Mouse (Mus musculus): Measurements from ENCODE around the gene Gtf2ird2. TPM values are rescaled to one million over a fixed set of nuclear protein-coding genes. Genes with fewer than 3 reads are reported as not detected.

The Gtf2ird2 gene
- total and polyA plus RNA-seq, 3 experiments, result 4.5 to 10.8 (median 9.7) TPM

GRCm38 (mm10) chr5:134270566-134270965 lies 86.7 kb downstream of the Gtf2ird2 start:
- no peak for ATAC-seq (ENCODE audit: extremely low read depth, insufficient number of reproducible peaks, low FRiP score, poor library complexity, severe bottlenecking)
- H3K36me3 ChIP-seq (replicated peaks), result peaks cover 99% of the 10 kb centered on the region
- no peaks in the 10 kb centered on the region for H3K27me3 ChIP-seq (ENCODE audit: insufficient read depth, low read length)
- no peak overlapping the region for H3K4me3 ChIP-seq (ENCODE audit: low read depth, low read length)
- H3K9me3 ChIP-seq (replicated peaks), result no peaks in the 10 kb centered on the region
- TF ChIP-seq TAL1 (conservative IDR thresholded peaks at IDR 0.05; ENCODE audit: low read depth, low read length) (no peak), CTCF (IDR thresholded peaks at IDR 0.05; ENCODE audit: low read depth, low read length) (no peak)
- DNase-seq (ENCODE audit: low spot score), result no peak
- H3K4me1 ChIP-seq (ENCODE audit: insufficient read depth, low read depth, low read length), result peaks cover 9% of the 10 kb centered on the region

- peaks cover 15% of the 10 kb centered on the region for H3K4me1 ChIP-seq (ENCODE audit: insufficient read depth, low read depth, low read length)
- no peaks in the 10 kb centered on the region for H3K27me3 ChIP-seq (ENCODE audit: insufficient read depth, low read length)
- TF ChIP-seq GATA2 (IDR thresholded peaks at IDR 0.05; ENCODE audit: borderline replicate concordance, low read depth, low read length), result no peak
- no peak for TF ChIP-seq GATA1 (IDR thresholded peaks at IDR 0.05; ENCODE audit: borderline replicate concordance, low read length)
- TF ChIP-seq CTCF (IDR thresholded peaks at IDR 0.05; ENCODE audit: low read depth, low read length), result no peak
- no peak for TF ChIP-seq POLR2AphosphoS5 (IDR thresholded peaks at IDR 0.05; ENCODE audit: insufficient replicate concordance, low read depth, low read length)
- TF ChIP-seq TAL1 (conservative IDR thresholded peaks at IDR 0.05; ENCODE audit: low read depth, low read length), result no peak
- peaks cover 98% of the 10 kb centered on the region for H3K36me3 ChIP-seq (replicated peaks)
- no peak overlapping the region for H3K4me3 ChIP-seq (ENCODE audit: low read depth, low read length)
- H3K9me3 ChIP-seq (replicated peaks), result no peaks in the 10 kb centered on the region
- DNase-seq (ENCODE audit: low spot score) (no peak), ATAC-seq (ENCODE audit: extremely low read depth, insufficient number of reproducible peaks, low FRiP score, poor library complexity, severe bottlenecking) (no peak)
Measured at GRCm38 (mm10) chr5:134271421-134271820, 87.6 kb downstream of the Gtf2ird2 start.

- Histone ChIP-seq H3K27me3 (ENCODE audit: insufficient read depth, low read length) (no peaks in the 10 kb centered on the region), H3K4me1 (ENCODE audit: insufficient read depth, low read depth, low read length) (peaks cover 18% of the 10 kb centered on the region), H3K36me3 (replicated peaks) (peaks cover 98% of the 10 kb centered on the region), H3K4me3 (ENCODE audit: low read depth, low read length) (no peak overlapping the region), H3K9me3 (replicated peaks) (no peaks in the 10 kb centered on the region)
- DNase-seq (ENCODE audit: low spot score), result no peak
- ATAC-seq (ENCODE audit: extremely low read depth, insufficient number of reproducible peaks, low FRiP score, poor library complexity, severe bottlenecking), result no peak
- TF ChIP-seq GATA1 (IDR thresholded peaks at IDR 0.05; ENCODE audit: borderline replicate concordance, low read length) (no peak), TAL1 (conservative IDR thresholded peaks at IDR 0.05; ENCODE audit: low read depth, low read length) (no peak)
Measured at GRCm38 (mm10) chr5:134272761-134273160, 88.9 kb downstream of the Gtf2ird2 start.

GRCm38 (mm10) chr5:134273761-134274160 lies 89.9 kb downstream of the Gtf2ird2 start:
- Histone ChIP-seq H3K9me3 (replicated peaks) (no peaks in the 10 kb centered on the region), H3K4me1 (ENCODE audit: insufficient read depth, low read depth, low read length) (peaks cover 18% of the 10 kb centered on the region), H3K4me3 (ENCODE audit: low read depth, low read length) (no peak overlapping the region), H3K27me3 (ENCODE audit: insufficient read depth, low read length) (no peaks in the 10 kb centered on the region), H3K36me3 (replicated peaks) (peaks cover 98% of the 10 kb centered on the region)
- no peak for ATAC-seq (ENCODE audit: extremely low read depth, insufficient number of reproducible peaks, low FRiP score, poor library complexity, severe bottlenecking)
- DNase-seq (ENCODE audit: low spot score), result no peak
- TF ChIP-seq CTCF (IDR thresholded peaks at IDR 0.05; ENCODE audit: low read depth, low read length) (no peak), GATA2 (IDR thresholded peaks at IDR 0.05; ENCODE audit: borderline replicate concordance, low read depth, low read length) (no peak)

Other genes starting within 250 kb of the Gtf2ird2 start
- gene Castor2, start 84.3 kb upstream of the Gtf2ird2 start, total RNA-seq (2014; fragmentation: Nextera tagmentation), result not detected in 2 replicates
- gene Castor2, start 84.3 kb upstream of the Gtf2ird2 start, total RNA-seq (2017), result under 0.01 and 0.22 TPM in 2 replicates
- gene Castor2, start 84.3 kb upstream of the Gtf2ird2 start, polyA plus RNA-seq (2012), result not detected in 2 replicates
- 12.6 and 13.6 TPM in 2 replicates for gene Rcc1l, start 7.2 kb upstream of the Gtf2ird2 start, total RNA-seq (2014; fragmentation: Nextera tagmentation)
- 9.2 and 9.8 TPM in 2 replicates for gene Rcc1l, start 7.2 kb upstream of the Gtf2ird2 start, total RNA-seq (2017)
- 16.0 and 17.1 TPM in 2 replicates for gene Rcc1l, start 7.2 kb upstream of the Gtf2ird2 start, polyA plus RNA-seq (2012)
- gene Ncf1, start 45.6 kb downstream of the Gtf2ird2 start, total RNA-seq (2014; fragmentation: Nextera tagmentation), result 20.7 and 22.0 TPM in 2 replicates
- 2.0 and 3.0 TPM in 2 replicates for gene Ncf1, start 45.6 kb downstream of the Gtf2ird2 start, total RNA-seq (2017)
- 27.8 and 29.9 TPM in 2 replicates for gene Ncf1, start 45.6 kb downstream of the Gtf2ird2 start, polyA plus RNA-seq (2012)
- gene Gtf2i, start 130.7 kb downstream of the Gtf2ird2 start, total RNA-seq (2014; fragmentation: Nextera tagmentation), result 176 and 183 TPM in 2 replicates
- 53.0 and 55.7 TPM in 2 replicates for gene Gtf2i, start 130.7 kb downstream of the Gtf2ird2 start, total RNA-seq (2017)
- gene Gtf2i, start 130.7 kb downstream of the Gtf2ird2 start, polyA plus RNA-seq (2012), result 220 and 291 TPM in 2 replicates